Mouse (Mus musculus) small intestine, adult 2 months (tissue): ENCODE measurements around the gene Tln2. TPM values are rescaled to one million over a fixed set of nuclear protein-coding genes. Genes with fewer than 3 reads are reported as not detected.

Source experiments
- H3K27ac ChIP-seq: fragments of 200-500 bp; 2 replicates; pipeline ENCODE4 v1.5.1; 2012; ENCODE audit warnings: low read depth, low read length, control low read depth, inconsistent platforms; ENCODE audit not compliant: insufficient read depth
- H3K27me3 ChIP-seq: fragments of 200-500 bp; 2 replicates; pipeline ENCODE4 v1.6.1; 2012; ENCODE audit warnings: mild to moderate bottlenecking, moderate library complexity, low read length, inconsistent platforms; ENCODE audit not compliant: control insufficient read depth, insufficient read depth
- H3K36me3 ChIP-seq: fragments of 200-500 bp; 2 replicates; pipeline ENCODE4 v1.6.1; 2012; ENCODE audit warnings: mild to moderate bottlenecking, low read length, control low read depth, inconsistent platforms; ENCODE audit not compliant: control insufficient read depth, insufficient read depth
- H3K4me1 ChIP-seq: fragments of 200-500 bp; 2 replicates; pipeline ENCODE4 v1.6.1; 2012; ENCODE audit warnings: low read length, inconsistent platforms, mixed read lengths; ENCODE audit not compliant: control insufficient read depth, insufficient read depth, insufficient read length
- H3K4me3 ChIP-seq: fragments of 200-500 bp; 2 replicates; pipeline ENCODE4 v1.5.1; 2012; ENCODE audit warnings: low read depth, mild to moderate bottlenecking, control low read depth, inconsistent platforms, low read length, moderate library complexity
- CTCF ChIP-seq: fragments of 200-500 bp; IDR thresholded peaks from 2 replicates; pipeline ENCODE4 v1.5.1; 2012; ENCODE audit warnings: low read depth, mild to moderate bottlenecking, control low read depth, inconsistent platforms, low read length, moderate library complexity, mixed read lengths; ENCODE audit not compliant: insufficient replicate concordance, insufficient read length; ENCODE audit errors: extremely low read depth
- POLR2A ChIP-seq: fragments of 200-500 bp; IDR thresholded peaks from 2 replicates; pipeline ENCODE4 v1.6.1; 2012; ENCODE audit warnings: low read depth, mild to moderate bottlenecking, control low read depth, inconsistent platforms, low read length, moderate library complexity
- WGBS: fragments of 180-500 bp; shearing (Covaris S2); methylation state at CpG from one replicate; pipeline ENCODE4 v1.1.7; 2018; 5-methylcytosine and 5-hydroxymethylcytosine counted together
- polyA plus RNA-seq: library from polyadenylated mRNA; depleted of rRNA; stranded (reverse); fragments of >200 nt; gene quantifications from 2 replicates; pipeline ENCODE4 v1.2.3, GENCODE M21; 2012

Tln2 gene
- polyA plus RNA-seq, 1 experiment: 4.8 TPM

GRCm38 (mm10) chr9:67477445-67477844 lies 82.1 kb downstream of the Tln2 start:
- no peak for TF ChIP-seq POLR2A
- no peak for TF ChIP-seq CTCF
- no peaks in the 10 kb centered on the region for H3K27me3 ChIP-seq
- no peaks in the 10 kb centered on the region for H3K36me3 ChIP-seq
- H3K27ac ChIP-seq: no peak overlapping the region
- 28% methylated on average over 3 of the region's 3 CpGs for WGBS
- H3K4me1 ChIP-seq: no peaks in the 10 kb centered on the region
- H3K4me3 ChIP-seq: no peak overlapping the region

- H3K27me3 ChIP-seq: no peaks in the 10 kb centered on the region
- no peak overlapping the region for H3K27ac ChIP-seq
- H3K4me1 ChIP-seq: no peaks in the 10 kb centered on the region
- no peaks in the 10 kb centered on the region for H3K36me3 ChIP-seq
- 95% methylated on average over 5 of the region's 5 CpGs for WGBS
- H3K4me3 ChIP-seq: no peak overlapping the region
- TF ChIP-seq POLR2A (no peak), CTCF (no peak)
Observed at GRCm38 (mm10) chr9:67476184-67476583, 83.3 kb downstream of the Tln2 start.

- 73% methylated on average over 11 of the region's 11 CpGs for WGBS
- H3K36me3 ChIP-seq: no peaks in the 10 kb centered on the region
- no peaks in the 10 kb centered on the region for H3K27me3 ChIP-seq
- no peaks in the 10 kb centered on the region for H3K4me1 ChIP-seq
- no peak overlapping the region for H3K27ac ChIP-seq
- TF ChIP-seq POLR2A (no peak), CTCF (no peak)
- H3K4me3 ChIP-seq: no peak overlapping the region
Observed at GRCm38 (mm10) chr9:67463440-67464122, 95.9 kb downstream of the Tln2 start.

GRCm38 (mm10) chr9:67441484-67441883 lies 118.0 kb downstream of the Tln2 start:
- Histone ChIP-seq H3K36me3 (no peaks in the 10 kb centered on the region), H3K4me1 (no peaks in the 10 kb centered on the region), H3K4me3 (no peak overlapping the region), H3K27ac (no peak overlapping the region), H3K27me3 (no peaks in the 10 kb centered on the region)
- WGBS: 35% methylated on average over 2 of the region's 2 CpGs
- TF ChIP-seq POLR2A: no peak
- no peak for TF ChIP-seq CTCF

- H3K27me3 ChIP-seq: no peaks in the 10 kb centered on the region
- H3K36me3 ChIP-seq: no peaks in the 10 kb centered on the region
- no peaks in the 10 kb centered on the region for H3K4me1 ChIP-seq
- WGBS: 83% methylated on average over 1 of the region's 1 CpGs
- H3K4me3 ChIP-seq: no peak overlapping the region
- H3K27ac ChIP-seq: no peak overlapping the region
- no peak for TF ChIP-seq CTCF
- TF ChIP-seq POLR2A: no peak
Observed at GRCm38 (mm10) chr9:67437511-67437910, 122.0 kb downstream of the Tln2 start.

GRCm38 (mm10) chr9:67435333-67436154 lies 124.0 kb downstream of the Tln2 start:
- TF ChIP-seq POLR2A (no peak), CTCF (no peak)
- WGBS: 81% methylated on average over 10 of the region's 10 CpGs
- no peaks in the 10 kb centered on the region for H3K27me3 ChIP-seq
- H3K4me3 ChIP-seq: no peak overlapping the region
- no peak overlapping the region for H3K27ac ChIP-seq
- no peaks in the 10 kb centered on the region for H3K4me1 ChIP-seq
- no peaks in the 10 kb centered on the region for H3K36me3 ChIP-seq

- 77% methylated on average over 12 of the region's 12 CpGs for WGBS
- Histone ChIP-seq H3K4me1 (no peaks in the 10 kb centered on the region), H3K27ac (no peak overlapping the region), H3K4me3 (no peak overlapping the region), H3K27me3 (no peaks in the 10 kb centered on the region), H3K36me3 (no peaks in the 10 kb centered on the region)
- TF ChIP-seq CTCF (no peak), POLR2A (no peak)
Observed at GRCm38 (mm10) chr9:67429199-67429892, 130.2 kb downstream of the Tln2 start.
